Mouse (Mus musculus) T-cell, adult 2 months (primary cell): ENCODE data around the gene Lsm14b.
A peak's percentile ranks its signal among the peaks of the same experiment; 100 is the strongest.

ENCODE experiments used
- DNase-seq: peaks from one replicate; pipeline ENCODE4 v3.0.0; 2022; ENCODE audit warnings: low spot score

The Lsm14b gene

GRCm38 (mm10) chr2:180018573-180018972 lies 6.2 kb upstream of the Lsm14b start:
- DNase-seq, result no peak

GRCm38 (mm10) chr2:180020091-180020661 lies 4.6 kb upstream of the Lsm14b start:
- DNase-seq, result no peak

GRCm38 (mm10) chr2:180020919-180021318 lies 3.9 kb upstream of the Lsm14b start:
- no peak for DNase-seq

GRCm38 (mm10) chr2:180022751-180023150 lies 2.0 kb upstream of the Lsm14b start:
- DNase-seq, result no peak

GRCm38 (mm10) chr2:180025135-180025860 lies 511 bp downstream of the Lsm14b start:
- peak; percentile 41 for DNase-seq

- no peak for DNase-seq
Measured at GRCm38 (mm10) chr2:180025861-180026200, 1.0 kb downstream of the Lsm14b start.

- no peak for DNase-seq
Measured at GRCm38 (mm10) chr2:180027768-180028167, 3.0 kb downstream of the Lsm14b start.

GRCm38 (mm10) chr2:180031270-180031669 lies 6.5 kb downstream of the Lsm14b start:
- DNase-seq, result no peak

- no peak for DNase-seq
Measured at GRCm38 (mm10) chr2:180032925-180033324, 8.1 kb downstream of the Lsm14b start.

- DNase-seq, result no peak
Measured at GRCm38 (mm10) chr2:180033956-180034355, 9.2 kb downstream of the Lsm14b start.

GRCm38 (mm10) chr2:180034753-180035152 lies 10.0 kb downstream of the Lsm14b start:
- no peak for DNase-seq

- DNase-seq, result no peak
Measured at GRCm38 (mm10) chr2:180040406-180040805, 15.6 kb downstream of the Lsm14b start.

GRCm38 (mm10) chr2:180041577-180042255 lies 16.9 kb downstream of the Lsm14b start:
- DNase-seq, result peak; percentile 40

- peak; percentile 86 for DNase-seq
Measured at GRCm38 (mm10) chr2:180042256-180042857, 17.6 kb downstream of the Lsm14b start, which contains the start of the genes Psma7 and Ss18l1. Gene Psma7 (minus strand): TSS chr2:180042433. Gene Ss18l1 (plus strand): TSS chr2:180042509.

GRCm38 (mm10) chr2:180042858-180043515 lies 18.2 kb downstream of the Lsm14b start:
- DNase-seq, result peak; percentile 62

- DNase-seq, result peak; percentile 48
Measured at GRCm38 (mm10) chr2:180045283-180045682, 20.5 kb downstream of the Lsm14b start.

GRCm38 (mm10) chr2:180047580-180047979 lies 22.8 kb downstream of the Lsm14b start:
- DNase-seq, result no peak

GRCm38 (mm10) chr2:180047980-180048635 lies 23.3 kb downstream of the Lsm14b start:
- no peak for DNase-seq

GRCm38 (mm10) chr2:180050986-180051385 lies 26.2 kb downstream of the Lsm14b start:
- peak; percentile 79 for DNase-seq

GRCm38 (mm10) chr2:180051986-180052733 lies 27.4 kb downstream of the Lsm14b start:
- DNase-seq, result no peak

- DNase-seq, result no peak
Measured at GRCm38 (mm10) chr2:180053001-180053400, 28.2 kb downstream of the Lsm14b start.
